8 mouse cellular contexts compared by ENCODE assay signal in genomic region chr3:95668026-95668425, GRCm38 (mm10). TPM values are rescaled to one million over a fixed set of nuclear protein-coding genes. Genes with fewer than 3 reads are reported as not detected.
DNase-seq lines count a peak whose midpoint lies in the region; ATAC-seq and TF ChIP-seq lines count a peak whose summit lies in the region.

No protein-coding gene starts in this region.

- peak; percentile 72 for DNase-seq in gastrocnemius, adult 18-20 months (ENCODE audit: low spot score)
- DNase-seq in gastrocnemius, adult 8-10 months (ENCODE audit: low spot score in 2 of 2): no peak
- DNase-seq in G1E (ENCODE audit: low spot score): no peak
- DNase-seq in forebrain, embryonic 10.5 days (ENCODE audit: extremely low spot score, low spot score): no peak
- peak; percentile 24 for DNase-seq in liver
- DNase-seq in frontal cortex, postnatal 14 days (ENCODE audit: low spot score in 2 of 2): no peak

- no peaks in the 10 kb centered on the region for H3K9me3 ChIP-seq in G1E (replicated peaks)
- H3K9me3 ChIP-seq in forebrain, embryonic 10.5 days: peaks cover 5% of the 10 kb centered on the region; the same call in 1 of the 2 replicates
- H3K9me3 ChIP-seq in hindbrain, embryonic 13.5 days: no peaks in the 10 kb centered on the region
- no peaks in the 10 kb centered on the region for H3K9me3 ChIP-seq in neural tube, embryonic 12.5 days

- ATAC-seq in G1E (ENCODE audit: extremely low read depth, insufficient number of reproducible peaks, low FRiP score, poor library complexity, severe bottlenecking): no peak
- ATAC-seq in hindbrain, embryonic 13.5 days (ENCODE audit: low FRiP score): peak; percentile 41; the same call in 1 of the 2 replicates
- 0 out of 2 replicates have a peak, but pooled peaks have one; percentile 45 for ATAC-seq in neural tube, embryonic 12.5 days (ENCODE audit: low FRiP score, low read depth)

- no peak for TF ChIP-seq CTCF in G1E (IDR thresholded peaks at IDR 0.05; ENCODE audit: low read depth, low read length)

- peak overlapping the region; percentile 72 for H3K27ac ChIP-seq in forebrain, embryonic 10.5 days
- H3K27ac ChIP-seq in hindbrain, embryonic 13.5 days: peak overlapping the region; percentile 75
- H3K27ac ChIP-seq in neural tube, embryonic 12.5 days: peak overlapping the region; percentile 33; the same call in 1 of the 2 replicates

- H3K27me3 ChIP-seq in G1E (ENCODE audit: insufficient read depth, low read length): no peaks in the 10 kb centered on the region
- H3K27me3 ChIP-seq in forebrain, embryonic 10.5 days (ENCODE audit: poor library complexity, severe bottlenecking): no peaks in the 10 kb centered on the region
- no peaks in the 10 kb centered on the region for H3K27me3 ChIP-seq in hindbrain, embryonic 13.5 days
- H3K27me3 ChIP-seq in neural tube, embryonic 12.5 days (replicated peaks): no peaks in the 10 kb centered on the region

- WGBS in forebrain, embryonic 10.5 days: 51% methylated on average over 7 of the region's 7 CpGs
- 25% methylated on average over 7 of the region's 7 CpGs for WGBS in hindbrain, embryonic 13.5 days
- 38% methylated on average over 7 of the region's 7 CpGs for WGBS in neural tube, embryonic 12.5 days

- peak overlapping the region; percentile 19; the same call in 1 of the 2 replicates for H3K9ac ChIP-seq in hindbrain, embryonic 13.5 days
- H3K9ac ChIP-seq in neural tube, embryonic 12.5 days: no peak overlapping the region

- peaks cover 88% of the 10 kb centered on the region for H3K36me3 ChIP-seq in G1E (replicated peaks)
- peaks cover 75% of the 10 kb centered on the region for H3K36me3 ChIP-seq in forebrain, embryonic 10.5 days (replicated peaks)
- H3K36me3 ChIP-seq in hindbrain, embryonic 13.5 days: peaks cover 39% of the 10 kb centered on the region
- peaks cover 32% of the 10 kb centered on the region for H3K36me3 ChIP-seq in neural tube, embryonic 12.5 days

- peak overlapping the region; percentile 41; the same call in 1 of the 2 replicates for H3K4me3 ChIP-seq in G1E (ENCODE audit: low read depth, low read length)
- no peak overlapping the region; the same call in 1 of the 2 replicates for H3K4me3 ChIP-seq in forebrain, embryonic 10.5 days
- no peak overlapping the region for H3K4me3 ChIP-seq in hindbrain, embryonic 13.5 days
- no peak overlapping the region for H3K4me3 ChIP-seq in neural tube, embryonic 12.5 days

- H3K4me1 ChIP-seq in G1E (ENCODE audit: insufficient read depth, low read depth, low read length): peaks cover 89% of the 10 kb centered on the region
- peaks cover 62% of the 10 kb centered on the region for H3K4me1 ChIP-seq in forebrain, embryonic 10.5 days
- H3K4me1 ChIP-seq in hindbrain, embryonic 13.5 days (replicated peaks): peaks cover 55% of the 10 kb centered on the region
- H3K4me1 ChIP-seq in neural tube, embryonic 12.5 days: peaks cover 34% of the 10 kb centered on the region

- no peak overlapping the region for H3K4me2 ChIP-seq in hindbrain, embryonic 13.5 days
- 0 out of 2 replicates have a peak overlapping the region, but pooled peaks have one; percentile 0 for H3K4me2 ChIP-seq in neural tube, embryonic 12.5 days (replicated peaks)

RNA-seq across cellular contexts. Expression of gene Mcl1, which starts 9.4 kb away (rescaled TPM):
- 10 to 100 TPM; 96.0 to 99.4 TPM for total RNA-seq in gastrocnemius, adult 18-20 months (2021)
- 100 to 1,000 TPM in 3 of 4 experiments, 10 to 100 TPM in 1; 95.7 to 113 (median 106) TPM for total RNA-seq in gastrocnemius, adult 8-10 months (2022)
- total RNA-seq in G1E (2014; fragmentation: Nextera tagmentation) (296 and 335 TPM in 2 replicates), G1E (2017) (263 and 280 TPM in 2 replicates)
- polyA plus RNA-seq in G1E (2012): 264 and 420 TPM in 2 replicates
- 42.1 and 42.9 TPM in 2 replicates for polyA plus RNA-seq in forebrain, embryonic 10.5 days (2016; fragmentation: Nextera tagmentation; extraction: Ambion mirVana)
- 49.3 and 54.2 TPM in 2 replicates for polyA plus RNA-seq in hindbrain, embryonic 13.5 days (2015; fragmentation: Nextera tagmentation; extraction: Ambion mirVana)
- polyA plus RNA-seq in neural tube, embryonic 12.5 days (2016; fragmentation: Nextera tagmentation; extraction: Ambion mirVana): 87.0 and 91.1 TPM in 2 replicates

RNA-seq across cellular contexts. Expression of gene Adamtsl4, which starts 19.7 kb away (rescaled TPM):
- total RNA-seq in gastrocnemius, adult 18-20 months (2021): 10 to 100 TPM; 25.9 to 30.8 TPM
- 10 to 100 TPM; 13.8 to 23.4 (median 18.2) TPM for total RNA-seq in gastrocnemius, adult 8-10 months (2022)
- total RNA-seq in G1E (2014; fragmentation: Nextera tagmentation) (not detected in 2 replicates), G1E (2017) (0.06 and 0.11 TPM in 2 replicates)
- 0.01 TPM in 1 of 2 replicates, not detected in the other for polyA plus RNA-seq in G1E (2012)
- polyA plus RNA-seq in forebrain, embryonic 10.5 days (2016; fragmentation: Nextera tagmentation; extraction: Ambion mirVana): 0.84 and 1.6 TPM in 2 replicates
- polyA plus RNA-seq in hindbrain, embryonic 13.5 days (2015; fragmentation: Nextera tagmentation; extraction: Ambion mirVana): 0.98 and 1.0 TPM in 2 replicates
- polyA plus RNA-seq in neural tube, embryonic 12.5 days (2016; fragmentation: Nextera tagmentation; extraction: Ambion mirVana): 0.96 and 1.3 TPM in 2 replicates

RNA-seq across cellular contexts. Expression of gene Ensa, which starts 43.2 kb away (rescaled TPM):
- 100 to 1,000 TPM in 1 of 2 experiments, 10 to 100 TPM in 1; 95.9 to 106 TPM for total RNA-seq in gastrocnemius, adult 18-20 months (2021)
- 100 to 1,000 TPM; 104 to 118 (median 108) TPM for total RNA-seq in gastrocnemius, adult 8-10 months (2022)
- total RNA-seq in G1E (2014; fragmentation: Nextera tagmentation): 99.9 and 104 TPM in 2 replicates
- total RNA-seq in G1E (2017): 109 and 133 TPM in 2 replicates
- 19.2 and 20.4 TPM in 2 replicates for polyA plus RNA-seq in G1E (2012)
- 85.8 and 86.5 TPM in 2 replicates for polyA plus RNA-seq in forebrain, embryonic 10.5 days (2016; fragmentation: Nextera tagmentation; extraction: Ambion mirVana)
- polyA plus RNA-seq in hindbrain, embryonic 13.5 days (2015; fragmentation: Nextera tagmentation; extraction: Ambion mirVana): 106 and 108 TPM in 2 replicates
- polyA plus RNA-seq in neural tube, embryonic 12.5 days (2016; fragmentation: Nextera tagmentation; extraction: Ambion mirVana): 95.0 and 95.8 TPM in 2 replicates

Comparison
In these comparisons a context has a peak if more than half of its experiments do, and no peak if none do; other contexts are left out.
1. DNase-seq: peak in gastrocnemius, adult 18-20 months (single experiment) and liver (single experiment); none in gastrocnemius, adult 8-10 months (0 of 2), G1E (single experiment), forebrain, embryonic 10.5 days (single experiment) and frontal cortex, postnatal 14 days (0 of 2).
2. Peak in every context shown above with its lines, with median percentiles within 50 percentile points of each other: H3K27ac ChIP-seq.